Mouse (Mus musculus): ENCODE measurements around the gene Dock6.
"Not testable (repeated sequence)": the region's sequence is repeated elsewhere in the genome, so short reads cannot be mapped to it uniquely, and the experiment has no call there.

Gene Dock6

GRCm38 (mm10) chr9:21787654-21788053, 64.8 kb downstream of the Dock6 start:
- in situ Hi-C loops (cut with MboI; ENCODE audit: unreplicated experiment in 2 of 2), result no loop called here

DNA sequence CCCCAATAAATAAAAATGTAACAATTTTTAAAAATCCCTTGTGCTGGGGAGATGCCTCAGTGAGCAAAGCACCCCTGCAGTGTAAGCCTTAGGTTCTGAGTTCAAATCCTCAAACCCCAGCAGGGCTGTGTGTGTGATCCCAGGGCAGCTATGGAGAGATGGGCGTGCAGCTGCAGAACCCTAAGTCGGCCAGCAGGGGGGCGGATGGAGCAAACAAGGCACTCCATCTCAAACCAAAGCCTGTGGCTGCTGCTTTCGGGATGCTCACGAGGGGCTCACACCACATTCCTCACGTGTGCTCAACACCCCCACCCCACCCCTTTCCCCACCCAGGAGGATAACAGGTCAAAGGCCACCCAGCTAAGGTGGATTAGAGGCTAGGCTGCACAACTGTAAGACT, 65.5 kb downstream of the Dock6 start:
- in situ Hi-C loops (cut with MboI; ENCODE audit: unreplicated experiment in 2 of 2), result no loop called here

DNA sequence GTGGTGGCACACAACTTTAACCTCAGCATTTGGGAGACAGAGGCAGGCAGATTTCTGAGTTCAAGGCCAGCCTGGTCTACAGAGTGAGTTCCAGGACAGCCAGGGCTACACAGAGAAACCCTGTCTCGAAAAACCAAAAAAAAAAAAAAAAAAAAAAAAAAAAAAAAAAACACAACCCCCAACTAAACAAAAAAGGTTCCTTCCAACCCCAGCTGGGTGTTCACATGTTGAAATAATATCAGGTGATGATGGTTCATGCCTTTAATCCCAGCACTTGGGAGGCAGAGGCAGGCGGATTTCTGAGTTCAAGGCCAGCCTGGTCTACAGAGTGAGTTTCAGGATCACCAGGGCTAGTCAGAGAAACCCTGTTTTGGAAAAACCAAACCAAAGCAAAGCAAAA, 66.1 kb downstream of the Dock6 start:
- in situ Hi-C loops (cut with MboI; ENCODE audit: unreplicated experiment in 2 of 2), result not testable (repeated sequence)

GRCm38 (mm10) chr9:21784517-21785307, 67.7 kb downstream of the Dock6 start:
- in situ Hi-C loops (cut with MboI; ENCODE audit: unreplicated experiment in 2 of 2), result no loop called here

GRCm38 (mm10) chr9:21781657-21782468, 70.6 kb downstream of the Dock6 start:
- in situ Hi-C loops (cut with MboI; ENCODE audit: unreplicated experiment in 2 of 2), result no loop called here

DNA sequence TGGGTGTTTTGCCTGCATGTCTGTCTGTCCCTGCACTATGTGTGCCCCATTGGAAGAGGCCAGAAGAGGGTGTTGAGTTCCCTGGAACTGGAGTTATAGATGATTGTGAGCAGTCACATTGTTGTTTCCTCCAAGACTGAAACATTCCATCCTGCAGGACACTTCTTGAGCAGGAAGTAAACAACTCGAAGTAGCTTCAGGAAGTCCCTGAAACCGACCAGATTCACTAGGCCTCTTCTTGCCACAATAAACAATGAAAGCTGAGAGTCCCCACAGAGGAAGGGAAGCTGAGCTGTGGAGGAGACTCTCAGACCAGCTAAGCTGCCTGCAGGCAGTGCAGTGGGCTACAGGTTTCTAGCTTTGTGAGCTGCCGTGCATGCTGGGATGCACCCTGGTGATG, 74.7 kb downstream of the Dock6 start:
- in situ Hi-C loops (cut with MboI; ENCODE audit: unreplicated experiment in 2 of 2), result no loop called here

- in situ Hi-C loops (cut with MboI; ENCODE audit: unreplicated experiment in 2 of 2), result no loop called here
These were observed 78.1 kb downstream of the Dock6 start for GRCm38 (mm10) chr9:21774353-21774752.

GRCm38 (mm10) chr9:21773396-21773795, 79.0 kb downstream of the Dock6 start:
- in situ Hi-C loops (cut with MboI; ENCODE audit: unreplicated experiment in 2 of 2), result not testable (repeated sequence)

- in situ Hi-C loops (cut with MboI; ENCODE audit: unreplicated experiment in 2 of 2), result loop anchor here in 1 of 2 experiments (10.0 kb wide), 1 partner anchor 175 kb away; the partner anchor contains the start of genes Timm29 and Yipf2
These were observed 82.8 kb downstream of the Dock6 start for GRCm38 (mm10) chr9:21769558-21770183.

- in situ Hi-C loops (cut with MboI; ENCODE audit: unreplicated experiment in 2 of 2), result loop anchor here in 1 of 2 experiments (10.0 kb wide), 1 partner anchor 174 kb away; the partner anchor contains the start of genes Timm29 and Yipf2
These were observed 83.7 kb downstream of the Dock6 start for GRCm38 (mm10) chr9:21768511-21769411.

DNA sequence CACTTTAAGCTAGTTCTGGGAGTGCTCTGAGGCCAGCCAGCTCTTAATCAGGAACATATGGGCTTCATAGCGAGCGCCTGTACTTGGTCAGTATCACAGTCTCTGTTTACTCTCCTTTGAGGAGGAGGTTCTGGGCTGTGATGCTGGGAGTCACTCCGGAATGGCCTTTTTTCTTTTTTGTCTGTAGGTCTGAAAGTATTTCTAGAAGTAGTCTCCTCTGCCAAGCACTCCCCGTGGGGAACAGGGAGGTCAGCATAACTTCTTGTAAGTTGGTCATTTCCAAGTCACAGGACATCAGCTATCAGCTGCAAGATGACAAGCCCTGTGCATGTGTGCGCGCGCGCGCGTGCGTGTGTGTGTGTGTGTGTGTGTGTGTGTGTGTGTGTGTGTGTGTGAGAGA, 84.5 kb downstream of the Dock6 start:
- in situ Hi-C loops (cut with MboI; ENCODE audit: unreplicated experiment in 2 of 2), result loop anchor here in 1 of 2 experiments (10.0 kb wide), 1 partner anchor 173 kb away; the partner anchor contains the start of genes Timm29 and Yipf2

DNA sequence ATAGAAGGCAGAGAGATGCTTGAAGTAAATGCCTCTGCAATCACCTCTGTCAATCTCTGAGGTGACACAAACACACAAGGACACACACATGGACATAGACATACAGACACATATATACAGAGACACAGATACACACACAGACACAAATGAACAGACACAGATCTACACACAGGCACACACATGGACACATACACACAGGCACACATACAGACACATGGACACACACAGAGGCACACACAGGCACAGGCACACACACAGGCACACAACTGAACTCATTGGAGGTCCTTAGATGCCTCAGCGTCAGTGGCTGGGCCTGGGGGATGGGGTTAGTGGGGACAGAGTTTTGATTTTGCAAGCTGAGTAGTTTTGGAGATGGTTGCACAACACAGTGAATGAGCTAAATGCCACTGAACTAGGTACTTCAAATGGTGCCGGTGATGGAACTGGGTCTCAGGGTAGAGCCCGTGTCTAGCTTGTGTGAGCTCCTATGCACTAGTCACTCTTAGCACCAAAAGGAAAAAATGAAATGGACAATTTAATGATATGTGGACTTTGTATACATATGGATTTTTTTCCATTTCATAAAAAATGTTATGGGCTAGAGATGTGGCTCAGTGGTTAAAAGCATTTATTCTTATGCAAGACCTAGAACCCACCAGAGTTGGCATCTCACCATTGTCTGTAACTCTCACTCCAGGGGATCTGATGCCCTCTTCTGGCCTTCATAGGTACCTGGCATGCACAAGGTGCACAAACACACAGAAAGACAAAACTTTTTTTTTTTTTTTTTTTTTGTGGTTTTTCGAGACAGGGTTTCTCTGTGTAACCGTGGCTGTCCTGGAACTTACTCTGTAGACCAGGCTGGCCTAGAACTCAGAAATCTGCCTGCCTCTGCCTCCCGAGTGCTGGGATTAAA, 88.1 kb downstream of the Dock6 start:
- in situ Hi-C loops (cut with MboI; ENCODE audit: unreplicated experiment in 2 of 2), result loop anchor here (5.0 to 10.0 kb wide), 2 partner anchors 162 to 170 kb away; partner anchors contain the start of genes Timm29 (in 1 of the 2) and Yipf2 (in 1 of the 2)

- in situ Hi-C loops (cut with MboI; ENCODE audit: unreplicated experiment in 2 of 2), result loop anchor here (5.0 to 10.0 kb wide), 2 partner anchors 160 to 167 kb away; partner anchors contain the start of genes Timm29 (in 1 of the 2) and Yipf2 (in 1 of the 2)
These were observed 90.3 kb downstream of the Dock6 start for GRCm38 (mm10) chr9:21762135-21762534.

- in situ Hi-C loops (cut with MboI; ENCODE audit: unreplicated experiment in 2 of 2), result loop anchor here (5.0 to 10.0 kb wide), 2 partner anchors 158 to 166 kb away; partner anchors contain the start of genes Timm29 (in 1 of the 2) and Yipf2 (in 1 of the 2)
These were observed 92.0 kb downstream of the Dock6 start, which contains the start of gene Spc24 for GRCm38 (mm10) chr9:21760155-21761088. Gene Spc24, minus strand, starts transcription at chr9:21760303.

DNA sequence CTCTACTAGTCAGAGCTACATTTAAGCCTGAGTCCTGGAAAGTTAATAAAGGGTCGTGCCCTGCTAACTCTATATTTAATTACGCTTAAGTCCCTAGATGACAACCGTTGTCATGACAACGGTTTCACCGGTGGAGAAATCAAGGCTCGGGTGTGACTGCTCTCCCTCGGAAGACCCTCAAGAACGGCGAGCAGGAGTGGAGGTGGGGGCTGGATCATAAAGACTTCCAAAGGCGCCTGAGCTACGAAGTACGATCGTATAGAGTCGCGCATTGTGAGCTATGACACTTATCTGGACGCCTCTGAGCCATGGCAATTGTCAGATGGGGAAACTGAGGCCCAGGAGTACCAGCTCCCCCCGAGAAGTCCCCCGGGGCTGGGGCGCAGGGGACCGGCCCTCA, 92.7 kb downstream of the Dock6 start:
- in situ Hi-C loops (cut with MboI; ENCODE audit: unreplicated experiment in 2 of 2), result loop anchor here (5.0 to 10.0 kb wide), 2 partner anchors 157 to 165 kb away; partner anchors contain the start of genes Timm29 (in 1 of the 2) and Yipf2 (in 1 of the 2)

DNA sequence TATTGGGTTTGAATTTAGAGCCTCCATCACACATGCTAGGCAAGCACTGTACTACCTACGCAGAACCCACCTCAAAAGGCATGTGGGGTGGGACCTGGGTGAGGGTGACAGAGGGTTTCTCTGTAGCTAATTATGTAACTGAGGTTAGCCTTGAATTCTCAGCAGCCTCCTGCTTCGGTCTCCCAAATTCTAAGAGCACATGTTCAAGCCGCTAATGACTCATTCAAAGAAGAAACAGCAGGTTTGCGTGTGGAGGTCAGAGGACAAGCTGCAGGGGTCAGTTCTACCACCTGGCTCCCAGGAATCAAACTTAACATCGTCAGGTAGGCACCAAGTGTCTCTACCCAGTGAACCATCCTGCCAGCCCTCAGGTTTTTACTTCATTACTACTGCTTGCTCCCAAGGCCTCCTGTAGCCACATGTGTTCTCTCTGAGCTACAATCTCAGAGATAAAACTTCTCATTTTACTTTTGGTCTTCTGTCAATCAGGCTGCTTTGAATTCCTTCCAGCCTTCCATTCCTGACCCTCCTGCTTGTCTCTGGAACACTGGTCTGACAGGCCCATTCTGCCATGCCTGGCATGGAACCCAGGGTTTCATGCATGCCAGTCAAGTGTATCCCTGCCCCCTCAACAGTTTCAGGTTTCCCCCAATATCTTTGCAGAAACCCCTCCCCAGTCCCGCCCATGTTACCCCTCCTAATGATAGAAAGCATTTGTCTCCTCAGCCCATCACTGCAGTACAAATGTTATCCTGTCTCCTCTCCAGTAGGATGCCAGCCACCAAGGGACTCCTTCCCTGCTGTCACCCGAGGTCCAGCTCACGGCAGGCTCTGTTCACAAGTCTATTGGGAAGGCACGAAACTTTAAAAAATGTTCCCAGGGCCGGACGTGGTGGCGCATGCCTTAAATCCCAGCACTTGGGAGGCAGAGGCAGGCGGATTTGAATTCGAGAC, 93.6 kb downstream of the Dock6 start:
- in situ Hi-C loops (cut with MboI; ENCODE audit: unreplicated experiment in 2 of 2), result no loop called here

Measured in v-Abl transformed pro-B cells (cell line).